ENCODE assay signal across 11 mouse cellular contexts in the genomic region with DNA sequence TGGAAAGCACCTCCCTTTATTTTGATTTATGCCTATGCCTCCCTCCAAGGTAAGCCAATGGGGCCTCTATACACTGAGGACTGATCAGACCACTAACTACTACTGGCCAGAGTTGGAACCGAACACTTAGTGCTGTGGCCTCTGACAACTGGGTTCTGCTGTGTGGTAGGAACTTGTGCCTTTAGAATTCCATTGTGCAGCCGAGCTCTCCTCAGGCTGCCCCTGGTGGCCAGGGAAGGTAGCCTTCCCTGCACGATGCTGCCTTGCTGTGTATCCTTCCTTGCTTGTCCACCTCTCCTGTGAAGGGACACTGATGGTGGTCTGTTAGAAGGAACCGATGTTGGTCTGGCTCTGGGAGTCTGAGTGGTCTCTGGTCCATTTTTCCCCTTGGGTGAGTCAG.
DNase-seq lines count a peak whose midpoint lies in the region; ATAC-seq and TF ChIP-seq lines count a peak whose summit lies in the region.
"Had no signal": no experiment of that assay in that cellular context is flagged by ENCODE, and none has a peak within 500 bp of the region (broad histone marks: within the 10 kb centered on the region; RNA-seq: fewer than 3 reads in every experiment).

No protein-coding gene starts in this region.

- no peak for TF ChIP-seq EP300 in lung, postnatal 0 days (IDR thresholded peaks at IDR 0.05)

- DNase-seq in hindbrain, embryonic 14.5 days (ENCODE audit: low spot score) = no peak
- DNase-seq in lung, postnatal 0 days (ENCODE audit: low spot score) = no peak
- DNase-seq in lung, postnatal 36 days = no peak
- DNase-seq in G1E (ENCODE audit: low spot score) = no peak
- DNase-seq in adrenal gland, adult (ENCODE audit: inconsistent age in 2 of 2, low spot score in 1 of 2) = no peak
- DNase-seq: lung, adult 18-20 months; thymus, postnatal 4 days had no signal

- peak; percentile 71 for TF ChIP-seq CTCF in lung, postnatal 0 days (IDR thresholded peaks at IDR 0.05)
- TF ChIP-seq CTCF in G1E (IDR thresholded peaks at IDR 0.05; ENCODE audit: low read depth, low read length) = peak; percentile 20; the same call in 1 of the 2 replicates
- TF ChIP-seq CTCF in cortical plate, adult 2 months (IDR thresholded peaks at IDR 0.05; ENCODE audit: extremely low read depth, insufficient read depth, low read length) = peak; percentile 45

- H3K4me1 ChIP-seq in hindbrain, embryonic 12.5 days = peaks cover 32% of the 10 kb centered on the region
- peaks cover 17% of the 10 kb centered on the region for H3K4me1 ChIP-seq in hindbrain, embryonic 14.5 days (replicated peaks; ENCODE audit: control insufficient read depth, insufficient read depth, low read length)
- H3K4me1 ChIP-seq in lung, postnatal 0 days (ENCODE audit: insufficient read depth, low read depth, low read length) = no peaks in the 10 kb centered on the region
- H3K4me1 ChIP-seq in G1E (ENCODE audit: insufficient read depth, low read depth, low read length) = peaks cover 3% of the 10 kb centered on the region
- H3K4me1 ChIP-seq in cortical plate, adult 2 months (ENCODE audit: control insufficient read depth, insufficient read depth, low read length) = peaks cover 5% of the 10 kb centered on the region; the same call in 1 of the 2 replicates

- 64% methylated on average over 4 of the region's 4 CpGs for WGBS in hindbrain, embryonic 12.5 days
- 60% methylated on average over 4 of the region's 4 CpGs for WGBS in hindbrain, embryonic 14.5 days
- WGBS in lung, postnatal 0 days = 69% methylated on average over 4 of the region's 4 CpGs

- H3K4me2 ChIP-seq in hindbrain, embryonic 12.5 days (replicated peaks) = no peak overlapping the region
- H3K4me2 ChIP-seq in hindbrain, embryonic 14.5 days (replicated peaks) = no peak overlapping the region
- no peak overlapping the region for H3K4me2 ChIP-seq in lung, postnatal 0 days (replicated peaks; ENCODE audit: low read depth, low read length)
- H3K4me2 ChIP-seq: hindbrain, embryonic 15.5 days had no signal

- ATAC-seq in hindbrain, embryonic 12.5 days (ENCODE audit: low FRiP score) = no peak
- no peak for ATAC-seq in hindbrain, embryonic 14.5 days (ENCODE audit: low FRiP score)
- ATAC-seq in lung, postnatal 0 days = no peak
- ATAC-seq in G1E (ENCODE audit: extremely low read depth, insufficient number of reproducible peaks, low FRiP score, poor library complexity, severe bottlenecking) = no peak
- ATAC-seq: forebrain, embryonic 16.5 days had no signal

- no peaks in the 10 kb centered on the region for H3K27me3 ChIP-seq in hindbrain, embryonic 12.5 days
- no peaks in the 10 kb centered on the region for H3K27me3 ChIP-seq in hindbrain, embryonic 14.5 days (ENCODE audit: control insufficient read depth, insufficient read depth, low read length)
- H3K27me3 ChIP-seq in lung, postnatal 0 days (replicated peaks; ENCODE audit: insufficient read depth, low read length) = no peaks in the 10 kb centered on the region
- no peaks in the 10 kb centered on the region for H3K27me3 ChIP-seq in G1E (ENCODE audit: insufficient read depth, low read length)
- H3K27me3 ChIP-seq: hindbrain, embryonic 15.5 days had no signal

- TF ChIP-seq POLR2A in cortical plate, adult 2 months (IDR thresholded peaks at IDR 0.05; ENCODE audit: extremely low read depth, insufficient read depth, low read length) = no peak

- no peak overlapping the region for H3K9ac ChIP-seq in hindbrain, embryonic 12.5 days
- H3K9ac ChIP-seq in hindbrain, embryonic 14.5 days = no peak overlapping the region
- H3K9ac ChIP-seq in lung, postnatal 0 days (replicated peaks; ENCODE audit: low read depth) = no peak overlapping the region
- H3K9ac ChIP-seq: hindbrain, embryonic 15.5 days had no signal

- no peaks in the 10 kb centered on the region for H3K9me3 ChIP-seq in hindbrain, embryonic 12.5 days (replicated peaks)
- no peaks in the 10 kb centered on the region for H3K9me3 ChIP-seq in hindbrain, embryonic 14.5 days (ENCODE audit: control insufficient read depth, low read length)
- H3K9me3 ChIP-seq in lung, postnatal 0 days (ENCODE audit: low read length) = no peaks in the 10 kb centered on the region
- peaks cover 5% of the 10 kb centered on the region; the same call in 1 of the 2 replicates for H3K9me3 ChIP-seq in G1E (replicated peaks)
- H3K9me3 ChIP-seq: hindbrain, embryonic 15.5 days had no signal

- H3K27ac ChIP-seq in hindbrain, embryonic 12.5 days = 0 out of 2 replicates have a peak overlapping the region, but pooled peaks have one; percentile 31
- H3K27ac ChIP-seq in hindbrain, embryonic 14.5 days = no peak overlapping the region
- no peak overlapping the region for H3K27ac ChIP-seq in lung, postnatal 0 days (ENCODE audit: low read length)
- no peak overlapping the region for H3K27ac ChIP-seq in cortical plate, adult 2 months (ENCODE audit: insufficient read depth, low read length)
- H3K27ac ChIP-seq: hindbrain, embryonic 15.5 days had no signal

- no peak overlapping the region for H3K4me3 ChIP-seq in hindbrain, embryonic 12.5 days
- no peak overlapping the region for H3K4me3 ChIP-seq in hindbrain, embryonic 14.5 days (replicated peaks; ENCODE audit: low read length)
- H3K4me3 ChIP-seq in lung, postnatal 0 days (ENCODE audit: low read depth, low read length) = no peak overlapping the region
- H3K4me3 ChIP-seq in G1E (ENCODE audit: low read depth, low read length) = no peak overlapping the region
- H3K4me3 ChIP-seq in cortical plate, adult 2 months (ENCODE audit: insufficient read depth, low read length) = no peak overlapping the region
- H3K4me3 ChIP-seq: hindbrain, embryonic 15.5 days had no signal

- H3K36me3 ChIP-seq in hindbrain, embryonic 12.5 days = peaks cover 11% of the 10 kb centered on the region
- no peaks in the 10 kb centered on the region for H3K36me3 ChIP-seq in hindbrain, embryonic 14.5 days (replicated peaks; ENCODE audit: control insufficient read depth, insufficient read depth)
- H3K36me3 ChIP-seq in lung, postnatal 0 days (ENCODE audit: insufficient read depth, low read length) = no peaks in the 10 kb centered on the region
- peaks cover 96% of the 10 kb centered on the region for H3K36me3 ChIP-seq in G1E (replicated peaks)
- H3K36me3 ChIP-seq: hindbrain, embryonic 15.5 days had no signal

Comparison
In these comparisons a context has a peak if more than half of its experiments do, and no peak if none do; other contexts are left out.
1. CTCF ChIP-seq: peak in every context shown above with its lines; median percentile 71 in lung, postnatal 0 days; 45 in cortical plate, adult 2 months; 20 in G1E.